Mouse (Mus musculus) embryonic facial prominence, embryonic 11.5 days (tissue): ENCODE data around the gene Slc27a4. TPM values are rescaled to one million over a fixed set of nuclear protein-coding genes. Genes with fewer than 3 reads are reported as not detected.

ENCODE experiments used
- ATAC-seq: fragments of 200-750 bp; cut with Nextera tagmentation; replicated peaks from 2 replicates; pipeline ENCODE4 v1.8.0; 2017; ENCODE audit warnings: low read depth; ENCODE audit not compliant: insufficient number of reproducible peaks, low FRiP score, low TSS enrichment
- DNase-seq: peaks from one replicate; pipeline ENCODE4 v3.0.0-alpha.2; 2015; ENCODE audit warnings: low spot score
- H3K27ac ChIP-seq: fragments of 300-500 bp; sonication (generic); replicated peaks from 2 replicates; pipeline ENCODE4 v1.5.1; 2014; ENCODE audit warnings: mild to moderate bottlenecking, low read depth, low read length, control low read depth
- H3K27me3 ChIP-seq: fragments of 300-500 bp; sonication (generic); 2 replicates; pipeline ENCODE4 v1.6.1; 2014; ENCODE audit warnings: mild to moderate bottlenecking, low read length, moderate library complexity, mixed read lengths; ENCODE audit not compliant: control insufficient read depth, insufficient read depth
- H3K36me3 ChIP-seq: fragments of 300-500 bp; sonication (generic); replicated peaks from 2 replicates; pipeline ENCODE4 v1.6.1; 2014; ENCODE audit warnings: low read depth, mild to moderate bottlenecking, low read length, moderate library complexity, mixed read lengths; ENCODE audit not compliant: control insufficient read depth, insufficient read depth
- H3K4me1 ChIP-seq: fragments of 300-500 bp; sonication (generic); 2 replicates; pipeline ENCODE4 v1.6.1; 2014; ENCODE audit warnings: low read length, mixed read lengths; ENCODE audit not compliant: control insufficient read depth, insufficient read depth
- H3K4me2 ChIP-seq: fragments of 300-500 bp; sonication (generic); 2 replicates; pipeline ENCODE4 v1.6.1; 2014; ENCODE audit warnings: low read depth, mild to moderate bottlenecking, control low read depth, low read length, moderate library complexity
- H3K4me3 ChIP-seq: fragments of 300-500 bp; sonication (generic); 2 replicates; pipeline ENCODE4 v1.5.1; 2014; ENCODE audit warnings: low read depth, low read length, control low read depth
- H3K9ac ChIP-seq: fragments of 300-500 bp; sonication (generic); replicated peaks from 2 replicates; pipeline ENCODE4 v1.6.1; 2014; ENCODE audit warnings: mild to moderate bottlenecking, control low read depth, low read length
- H3K9me3 ChIP-seq: fragments of 300-500 bp; sonication (generic); replicated peaks from 2 replicates; pipeline ENCODE4 v1.6.1; 2016; ENCODE audit warnings: mild to moderate bottlenecking, low read length, inconsistent platforms, mixed read lengths; ENCODE audit not compliant: control insufficient read depth
- WGBS: fragments of 180-500 bp; shearing (Covaris S2); extraction: QIAGEN DNeasy Blood & Tissue Kit; methylation state at CpG from one replicate; pipeline ENCODE4 v1.1.7; 2014; 5-methylcytosine and 5-hydroxymethylcytosine counted together
- polyA plus RNA-seq: library from polyadenylated mRNA; unstranded; fragments of >200 nt; fragmentation: Nextera tagmentation; extraction: Ambion mirVana; gene quantifications from 2 replicates; pipeline ENCODE4 v1.2.1, GENCODE M21; 2014

Gene Slc27a4
- polyA plus RNA-seq, 1 experiment from 2014 or later = 11.0 TPM

- no peak overlapping the region for H3K27ac ChIP-seq
- H3K4me2 ChIP-seq = no peak overlapping the region
- no peak overlapping the region for H3K9ac ChIP-seq
- H3K9me3 ChIP-seq = no peaks in the 10 kb centered on the region
- ATAC-seq (no peak), DNase-seq (no peak)
- WGBS = 73% methylated on average over 10 of the region's 10 CpGs
- H3K4me3 ChIP-seq = no peak overlapping the region
- no peaks in the 10 kb centered on the region for H3K36me3 ChIP-seq
- H3K4me1 ChIP-seq = no peaks in the 10 kb centered on the region
- no peaks in the 10 kb centered on the region for H3K27me3 ChIP-seq
These were observed 53.3 kb downstream of the Slc27a4 start for GRCm38 (mm10) chr2:29855585-29856210.

GRCm38 (mm10) chr2:29856451-29857260 lies 54.2 kb downstream of the Slc27a4 start:
- Histone ChIP-seq H3K4me1 (no peaks in the 10 kb centered on the region), H3K27ac (no peak overlapping the region), H3K9me3 (no peaks in the 10 kb centered on the region), H3K4me3 (no peak overlapping the region), H3K27me3 (no peaks in the 10 kb centered on the region), H3K36me3 (no peaks in the 10 kb centered on the region), H3K4me2 (no peak overlapping the region), H3K9ac (no peak overlapping the region)
- 0 out of 2 replicates have a peak, but pooled peaks have one; percentile 12 for ATAC-seq
- DNase-seq = no peak
- WGBS = 19% methylated on average over 19 of the region's 19 CpGs

- Histone ChIP-seq H3K27ac (no peak overlapping the region), H3K36me3 (no peaks in the 10 kb centered on the region), H3K4me3 (no peak overlapping the region), H3K9me3 (no peaks in the 10 kb centered on the region), H3K9ac (no peak overlapping the region), H3K27me3 (no peaks in the 10 kb centered on the region), H3K4me1 (no peaks in the 10 kb centered on the region), H3K4me2 (no peak overlapping the region)
- ATAC-seq (no peak), DNase-seq (no peak)
- WGBS = 36% methylated on average over 2 of the region's 2 CpGs
These were observed 54.9 kb downstream of the Slc27a4 start for GRCm38 (mm10) chr2:29857341-29857740.

- 76% methylated on average over 5 of the region's 5 CpGs for WGBS
- Histone ChIP-seq H3K27ac (no peak overlapping the region), H3K4me2 (no peak overlapping the region), H3K4me3 (no peak overlapping the region), H3K9me3 (no peaks in the 10 kb centered on the region), H3K27me3 (no peaks in the 10 kb centered on the region), H3K4me1 (no peaks in the 10 kb centered on the region), H3K9ac (no peak overlapping the region), H3K36me3 (no peaks in the 10 kb centered on the region)
- no peak for ATAC-seq
- no peak for DNase-seq
These were observed 55.5 kb downstream of the Slc27a4 start for GRCm38 (mm10) chr2:29857967-29858366.

GRCm38 (mm10) chr2:29858748-29859473 lies 56.5 kb downstream of the Slc27a4 start:
- no peak for ATAC-seq

GRCm38 (mm10) chr2:29865125-29865524 lies 62.7 kb downstream of the Slc27a4 start:
- ATAC-seq (no peak), DNase-seq (no peak)
- Histone ChIP-seq H3K36me3 (no peaks in the 10 kb centered on the region), H3K9me3 (no peaks in the 10 kb centered on the region), H3K27ac (no peak overlapping the region), H3K4me2 (no peak overlapping the region), H3K27me3 (no peaks in the 10 kb centered on the region), H3K4me3 (no peak overlapping the region), H3K4me1 (peaks cover 2% of the 10 kb centered on the region; the same call in 1 of the 2 replicates), H3K9ac (no peak overlapping the region)
- WGBS = 66% methylated on average over 4 of the region's 4 CpGs

More at GRCm38 (mm10) chr2:29858748-29859473, 56.5 kb downstream of the Slc27a4 start:
- no peak overlapping the region for H3K9ac ChIP-seq
- H3K4me3 ChIP-seq = no peak overlapping the region
- H3K9me3 ChIP-seq = no peaks in the 10 kb centered on the region
- no peaks in the 10 kb centered on the region for H3K4me1 ChIP-seq
- DNase-seq = peak; percentile 72
- no peaks in the 10 kb centered on the region for H3K36me3 ChIP-seq
- no peak overlapping the region for H3K27ac ChIP-seq
- no peak overlapping the region for H3K4me2 ChIP-seq
- no peaks in the 10 kb centered on the region for H3K27me3 ChIP-seq
- WGBS = 13% methylated on average over 5 of the region's 5 CpGs
